Mouse (Mus musculus) forebrain, embryonic 11.5 days (tissue): ENCODE measurements around the gene Efhd2. TPM values are rescaled to one million over a fixed set of nuclear protein-coding genes. Genes with fewer than 3 reads are reported as not detected.

Source experiments
- ATAC-seq: fragments of 200-750 bp; cut with Nextera tagmentation; replicated peaks from 2 replicates; pipeline ENCODE4 v1.8.0; 2017; ENCODE audit warnings: moderate TSS enrichment; ENCODE audit not compliant: low FRiP score
- DNase-seq: peaks from one replicate; pipeline ENCODE4 v3.0.0-alpha.2; 2017; ENCODE audit warnings: low spot score
- H3K27ac ChIP-seq: fragments of 300-500 bp; sonication (generic); 2 replicates; pipeline ENCODE4 v1.5.1; 2014; ENCODE audit warnings: low read depth, low read length
- H3K27me3 ChIP-seq: fragments of 300-500 bp; sonication (generic); 2 replicates; pipeline ENCODE4 v1.6.1; 2014; ENCODE audit warnings: mild to moderate bottlenecking, low read length, mixed read lengths; ENCODE audit not compliant: control insufficient read depth, insufficient read depth
- H3K36me3 ChIP-seq: fragments of 300-500 bp; sonication (generic); 2 replicates; pipeline ENCODE4 v1.6.1; 2014; ENCODE audit warnings: mild to moderate bottlenecking, low read length, moderate library complexity, mixed read lengths; ENCODE audit not compliant: control insufficient read depth, insufficient read depth
- H3K4me1 ChIP-seq: fragments of 300-500 bp; sonication (generic); replicated peaks from 2 replicates; pipeline ENCODE4 v1.6.1; 2014; ENCODE audit warnings: low read length, mixed read lengths; ENCODE audit not compliant: control insufficient read depth, insufficient read depth
- H3K4me2 ChIP-seq: fragments of 300-500 bp; sonication (generic); 2 replicates; pipeline ENCODE4 v1.6.1; 2014; ENCODE audit warnings: low read depth, mild to moderate bottlenecking, low read length, moderate library complexity, mixed read lengths; ENCODE audit not compliant: severe bottlenecking
- H3K4me3 ChIP-seq: fragments of 300-500 bp; sonication (generic); 2 replicates; pipeline ENCODE4 v1.5.1; 2014; ENCODE audit warnings: low read depth, low read length
- H3K9ac ChIP-seq: fragments of 300-500 bp; sonication (generic); 2 replicates; pipeline ENCODE4 v1.6.1; 2014; ENCODE audit warnings: low read length
- H3K9me3 ChIP-seq: fragments of 300-500 bp; sonication (generic); 2 replicates; pipeline ENCODE4 v1.6.1; 2016; ENCODE audit warnings: low read length, mixed read lengths; ENCODE audit not compliant: control insufficient read depth
- WGBS: fragments of 180-500 bp; shearing (Covaris S2); extraction: QIAGEN DNeasy Blood & Tissue Kit; methylation state at CpG from one replicate; pipeline ENCODE4 v1.1.7; 2014; 5-methylcytosine and 5-hydroxymethylcytosine counted together
- polyA plus RNA-seq: library from polyadenylated mRNA; unstranded; fragments of >200 nt; fragmentation: Nextera tagmentation; extraction: Ambion mirVana; gene quantifications from 2 replicates; pipeline ENCODE4 v1.2.1, GENCODE M21; 2014

The Efhd2 gene
- polyA plus RNA-seq, 1 experiment from 2014 or later = 43.4 TPM

DNA sequence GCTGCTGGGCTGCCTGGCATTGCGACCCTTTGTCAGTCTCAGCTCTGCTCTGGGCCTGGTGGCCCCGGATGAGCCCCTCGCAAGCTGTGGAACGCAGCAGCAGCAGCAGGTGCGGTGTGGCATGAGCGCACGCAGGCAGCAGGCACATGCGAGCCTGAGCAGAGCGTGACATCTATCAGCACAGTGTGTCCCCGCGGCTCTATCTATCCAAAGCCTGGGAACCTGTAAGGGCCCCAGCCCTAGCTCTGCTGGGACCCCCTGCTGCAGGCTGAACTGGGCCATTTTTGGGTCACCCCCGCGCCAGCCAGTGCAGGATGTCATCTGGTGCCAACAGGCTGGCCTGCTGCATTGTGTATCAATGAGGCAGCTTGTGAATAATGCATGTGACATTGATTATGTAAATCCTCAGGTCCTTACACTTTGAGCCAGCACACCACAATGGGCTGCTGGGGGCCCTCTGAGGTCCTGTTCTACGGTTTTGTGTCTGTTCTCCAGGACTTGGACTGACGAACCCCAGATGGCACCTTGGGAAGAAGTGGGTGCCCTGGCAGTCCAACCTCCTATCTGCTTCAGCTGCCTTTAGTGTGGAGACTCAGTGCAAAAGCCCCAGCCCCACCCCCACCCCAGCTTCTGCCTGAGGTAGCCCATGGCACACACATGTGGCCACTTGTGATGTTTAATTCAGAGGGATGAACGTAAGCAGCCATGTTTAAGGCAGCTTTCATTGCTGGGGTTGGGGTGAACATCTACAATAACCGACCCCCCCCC lies 27.2 kb upstream of the Efhd2 start:
- Histone ChIP-seq H3K27ac (peak overlapping the region; percentile 94), H3K9me3 (no peaks in the 10 kb centered on the region), H3K9ac (peak overlapping the region; percentile 16; the same call in 1 of the 2 replicates), H3K4me1 (peaks cover 36% of the 10 kb centered on the region), H3K4me2 (0 out of 2 replicates have a peak overlapping the region, but pooled peaks have one; percentile 22), H3K4me3 (no peak overlapping the region), H3K36me3 (no peaks in the 10 kb centered on the region), H3K27me3 (no peaks in the 10 kb centered on the region)
- WGBS = 27% methylated on average over 17 of the region's 17 CpGs
- ATAC-seq (peak; percentile 78), DNase-seq (peak; percentile 72)

DNA sequence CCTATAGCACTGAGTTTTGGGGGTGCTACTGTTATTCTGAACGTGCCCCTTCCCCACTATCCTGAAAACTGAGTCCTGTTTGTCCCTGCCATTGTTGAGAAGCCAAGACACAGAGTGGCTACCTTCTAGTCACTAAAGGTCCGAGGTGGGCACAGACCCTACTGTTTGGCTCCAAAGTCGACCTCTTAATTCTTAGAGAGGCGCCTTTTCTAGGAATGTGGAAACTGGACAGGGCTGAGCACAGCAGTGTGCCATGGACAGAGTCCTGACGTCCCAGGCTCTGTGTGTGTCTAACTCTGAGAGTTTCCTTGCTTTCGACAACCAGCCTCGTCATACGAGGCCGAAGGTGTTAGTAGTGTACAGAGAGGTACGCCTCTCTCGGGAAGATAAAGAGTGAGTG lies 25.7 kb upstream of the Efhd2 start:
- DNase-seq = no peak
- H3K4me3 ChIP-seq = no peak overlapping the region

DNA sequence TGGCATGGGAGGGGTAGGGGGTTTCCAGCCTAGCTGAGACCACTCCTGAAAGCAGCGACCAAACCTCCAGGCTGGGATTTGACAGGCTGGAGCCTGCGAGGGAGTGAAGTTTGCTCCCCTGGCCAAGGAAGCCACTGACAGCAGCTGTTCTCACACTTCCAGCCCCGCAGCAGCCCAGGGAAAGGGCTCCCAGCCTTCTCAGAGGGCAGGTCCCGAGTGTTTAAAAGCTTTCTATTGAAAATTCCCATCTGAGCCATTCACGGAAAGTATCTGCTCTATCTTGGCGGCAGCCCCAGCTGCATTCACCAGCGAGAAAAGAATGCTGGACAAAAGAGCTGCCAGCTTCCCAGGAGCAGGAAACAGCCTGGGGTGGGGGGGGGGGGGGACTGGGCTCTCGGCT lies 25.2 kb upstream of the Efhd2 start:
- DNase-seq (peak; percentile 74), ATAC-seq (peak; percentile 45)
- Histone ChIP-seq H3K27ac (peak overlapping the region; percentile 94), H3K4me3 (no peak overlapping the region), H3K9ac (peak overlapping the region; percentile 37; the same call in 1 of the 2 replicates), H3K9me3 (no peaks in the 10 kb centered on the region), H3K4me1 (peaks cover 36% of the 10 kb centered on the region), H3K36me3 (no peaks in the 10 kb centered on the region), H3K27me3 (no peaks in the 10 kb centered on the region), H3K4me2 (0 out of 2 replicates have a peak overlapping the region, but pooled peaks have one; percentile 21)
- WGBS = 4% methylated on average over 8 of the region's 8 CpGs

More for the DNA sequence above, 25.7 kb upstream of the Efhd2 start:
- H3K9ac ChIP-seq = no peak overlapping the region
- peak; percentile 31 for ATAC-seq
- H3K36me3 ChIP-seq = no peaks in the 10 kb centered on the region
- H3K4me1 ChIP-seq = peaks cover 36% of the 10 kb centered on the region
- peak overlapping the region; percentile 94 for H3K27ac ChIP-seq
- H3K9me3 ChIP-seq = no peaks in the 10 kb centered on the region
- H3K27me3 ChIP-seq = no peaks in the 10 kb centered on the region
- 49% methylated on average over 11 of the region's 11 CpGs for WGBS
- H3K4me2 ChIP-seq = no peak overlapping the region; the same call in 1 of the 2 replicates

DNA sequence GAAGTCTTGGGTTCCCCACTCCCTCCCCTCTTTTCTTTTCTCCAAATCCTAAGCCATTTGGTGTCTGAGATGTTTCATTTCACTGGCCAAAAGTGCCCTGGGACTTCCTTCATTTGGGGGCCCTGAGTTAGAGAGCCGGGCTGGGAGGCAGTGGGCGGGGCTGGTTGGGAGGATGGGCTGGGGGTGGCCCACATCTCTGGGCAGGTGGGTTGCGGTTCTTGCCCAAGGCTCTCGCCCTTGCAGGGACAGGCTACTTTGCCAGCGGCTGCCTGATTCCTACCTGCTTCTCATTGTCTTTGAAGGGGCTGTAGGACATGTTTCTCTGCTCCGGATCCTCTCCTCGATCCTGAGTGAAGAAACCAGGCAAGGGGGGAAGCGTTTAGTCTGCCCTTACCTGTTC lies 24.2 kb upstream of the Efhd2 start:
- no peak for DNase-seq
- H3K4me3 ChIP-seq = no peak overlapping the region
- H3K4me2 ChIP-seq = no peak overlapping the region
- 85% methylated on average over 8 of the region's 8 CpGs for WGBS
- H3K27ac ChIP-seq = peak overlapping the region; percentile 94
- H3K9ac ChIP-seq = no peak overlapping the region; the same call in 1 of the 2 replicates
- H3K4me1 ChIP-seq = peaks cover 36% of the 10 kb centered on the region
- no peaks in the 10 kb centered on the region for H3K9me3 ChIP-seq
- ATAC-seq = no peak
- H3K36me3 ChIP-seq = no peaks in the 10 kb centered on the region
- no peaks in the 10 kb centered on the region for H3K27me3 ChIP-seq

DNA sequence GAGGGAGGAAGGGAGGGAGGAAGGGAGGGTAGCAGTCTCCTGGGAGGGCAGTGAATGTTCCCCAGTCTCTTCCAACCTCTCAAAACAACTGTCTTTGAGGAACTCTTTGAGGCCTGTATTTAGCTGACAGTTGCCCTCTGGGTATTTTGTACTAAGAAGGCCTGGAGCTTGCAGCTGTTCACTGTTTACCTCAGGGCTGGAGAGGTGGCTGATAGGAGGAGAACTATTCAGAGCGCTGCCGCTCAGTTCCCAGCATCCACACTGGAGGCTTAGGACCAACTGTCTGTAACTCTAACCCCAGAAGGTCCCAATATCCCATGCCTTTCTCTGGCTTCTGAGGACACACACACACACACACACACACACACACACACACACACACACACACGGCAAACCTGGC lies 23.1 kb upstream of the Efhd2 start:
- Histone ChIP-seq H3K27ac (peak overlapping the region; percentile 53; the same call in 1 of the 2 replicates), H3K4me2 (no peak overlapping the region), H3K9ac (no peak overlapping the region), H3K9me3 (no peaks in the 10 kb centered on the region), H3K27me3 (no peaks in the 10 kb centered on the region), H3K4me1 (peaks cover 34% of the 10 kb centered on the region), H3K36me3 (no peaks in the 10 kb centered on the region), H3K4me3 (no peak overlapping the region)
- 57% methylated on average over 3 of the region's 3 CpGs for WGBS
- ATAC-seq (no peak), DNase-seq (no peak)

DNA sequence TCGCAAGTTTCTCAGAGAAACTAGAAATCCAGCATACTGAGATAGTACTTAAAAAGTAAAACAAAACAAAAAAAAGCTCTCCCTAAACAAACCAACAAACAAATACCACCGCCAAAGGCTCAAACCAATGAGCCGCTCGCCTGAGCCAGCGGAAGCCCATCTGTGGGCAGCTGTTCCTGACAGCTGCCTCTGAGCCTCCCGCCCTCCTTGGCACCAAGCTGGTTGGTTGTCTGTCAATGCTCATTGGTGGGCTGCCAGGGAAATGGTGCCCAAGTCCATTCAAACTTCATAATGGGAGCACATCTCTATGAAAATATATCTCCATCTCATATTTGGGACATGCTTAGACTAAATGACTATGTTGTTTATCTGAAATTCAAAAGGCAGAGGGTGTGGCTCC lies 22.5 kb upstream of the Efhd2 start:
- Histone ChIP-seq H3K36me3 (no peaks in the 10 kb centered on the region), H3K9ac (no peak overlapping the region), H3K27ac (no peak overlapping the region), H3K27me3 (no peaks in the 10 kb centered on the region), H3K4me3 (no peak overlapping the region), H3K4me1 (peaks cover 29% of the 10 kb centered on the region), H3K9me3 (no peaks in the 10 kb centered on the region), H3K4me2 (0 out of 2 replicates have a peak overlapping the region, but pooled peaks have one; percentile 11)
- DNase-seq (no peak), ATAC-seq (no peak)
- WGBS = 87% methylated on average over 6 of the region's 6 CpGs

DNA sequence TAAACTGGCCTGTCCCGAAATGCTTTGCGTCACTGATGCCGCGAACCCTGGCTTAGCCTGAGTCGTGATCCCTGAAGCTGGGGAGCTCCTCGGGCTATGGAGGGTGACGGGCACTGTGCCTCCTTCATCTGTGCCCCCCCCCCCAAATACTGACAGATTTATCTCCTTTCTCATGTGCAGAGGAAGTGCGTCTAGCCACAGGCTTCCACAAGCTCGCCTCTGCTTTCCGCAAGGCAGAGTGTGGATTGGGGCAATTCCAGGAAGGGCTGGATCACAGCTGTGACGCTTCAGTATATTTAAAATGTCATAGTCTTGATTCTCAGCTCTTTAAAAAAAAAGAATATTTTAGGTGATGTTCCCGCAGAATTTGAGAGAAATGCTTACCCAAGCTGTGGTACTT lies 21.1 kb upstream of the Efhd2 start:
- H3K4me3 ChIP-seq = no peak overlapping the region
- H3K27ac ChIP-seq = no peak overlapping the region
- H3K27me3 ChIP-seq = no peaks in the 10 kb centered on the region
- peaks cover 20% of the 10 kb centered on the region for H3K4me1 ChIP-seq
- H3K9ac ChIP-seq = no peak overlapping the region
- no peaks in the 10 kb centered on the region for H3K36me3 ChIP-seq
- 85% methylated on average over 12 of the region's 12 CpGs for WGBS
- H3K9me3 ChIP-seq = no peaks in the 10 kb centered on the region
- DNase-seq (no peak), ATAC-seq (no peak)
- H3K4me2 ChIP-seq = no peak overlapping the region

DNA sequence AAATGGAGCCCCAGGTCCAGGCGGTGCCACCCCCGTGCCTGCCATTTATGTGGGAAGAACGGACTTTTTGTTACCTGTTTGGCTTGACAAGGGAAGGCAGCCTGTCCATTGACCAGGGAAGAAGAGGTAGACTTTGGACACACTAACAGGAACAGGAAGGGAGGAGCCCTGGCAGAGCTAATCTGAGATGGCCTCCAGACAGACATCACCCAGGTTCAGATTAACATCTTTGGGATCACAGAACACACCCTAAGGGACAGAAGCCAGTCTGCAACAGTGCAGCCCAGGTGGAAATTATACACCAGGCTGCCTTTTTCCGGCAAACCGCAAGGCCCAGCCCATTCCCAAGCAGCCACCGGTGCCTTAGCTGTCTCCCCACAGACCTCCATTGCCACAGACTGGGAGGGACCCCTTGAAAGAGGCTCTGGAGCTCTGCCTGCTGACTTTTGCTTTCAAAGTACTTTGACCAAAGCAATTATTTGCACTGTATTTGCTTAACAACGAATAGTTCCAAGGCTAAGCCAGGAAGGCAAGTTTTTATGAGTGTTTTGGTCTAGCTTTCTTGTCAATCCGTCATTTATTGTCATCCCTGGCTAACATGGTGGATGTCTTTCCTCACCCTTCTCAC lies 18.6 kb upstream of the Efhd2 start:
- H3K9me3 ChIP-seq = no peaks in the 10 kb centered on the region
- no peaks in the 10 kb centered on the region for H3K27me3 ChIP-seq
- H3K4me3 ChIP-seq = no peak overlapping the region
- no peaks in the 10 kb centered on the region for H3K36me3 ChIP-seq
- WGBS = 86% methylated on average over 8 of the region's 8 CpGs
- H3K9ac ChIP-seq = no peak overlapping the region
- 0 out of 2 replicates have a peak, but pooled peaks cover 4% of the 10 kb centered on the region for H3K4me1 ChIP-seq
- no peak overlapping the region for H3K4me2 ChIP-seq
- DNase-seq = no peak
- ATAC-seq = no peak
- H3K27ac ChIP-seq = no peak overlapping the region
